ENCODE assay signal across 8 mouse cellular contexts in genomic region chr14:16840951-16841596, GRCm38 (mm10). TPM values are rescaled to one million over a fixed set of nuclear protein-coding genes. Genes with fewer than 3 reads are reported as not detected.
DNase-seq lines count a peak whose midpoint lies in the region; ATAC-seq and TF ChIP-seq lines count a peak whose summit lies in the region.

No protein-coding gene starts in this region.

- H3K9me3 ChIP-seq in neural tube, embryonic 13.5 days = no peaks in the 10 kb centered on the region

- intact Hi-C loops in left cerebral cortex, postnatal 25 days (cut with DNase I) = loop anchor here (10.0 kb wide), 1 partner anchor 266 kb away; no protein-coding TSS in a partner anchor

- no peak overlapping the region for H3K4me3 ChIP-seq in neural tube, embryonic 13.5 days
- H3K4me3 ChIP-seq in thymus, adult 2 months (ENCODE audit: control insufficient read depth, insufficient read depth, low read length) = no peak overlapping the region

- ATAC-seq in neural tube, embryonic 13.5 days (ENCODE audit: low read depth) = peak; percentile 85; the same call in 1 of the 2 replicates

- no peaks in the 10 kb centered on the region for H3K27me3 ChIP-seq in neural tube, embryonic 13.5 days
- no peaks in the 10 kb centered on the region for H3K27me3 ChIP-seq in thymus, adult 2 months (ENCODE audit: control insufficient read depth, insufficient read depth, low read length)

- 0 out of 2 replicates have a peak overlapping the region, but pooled peaks have one; percentile 5 for H3K27ac ChIP-seq in neural tube, embryonic 13.5 days (replicated peaks)
- no peak overlapping the region for H3K27ac ChIP-seq in thymus, adult 2 months (ENCODE audit: control insufficient read depth, insufficient read depth, low read length)

- no peak overlapping the region for H3K9ac ChIP-seq in neural tube, embryonic 13.5 days

- H3K4me1 ChIP-seq in neural tube, embryonic 13.5 days (replicated peaks) = peaks cover 16% of the 10 kb centered on the region
- no peaks in the 10 kb centered on the region for H3K4me1 ChIP-seq in thymus, adult 2 months (replicated peaks; ENCODE audit: control insufficient read depth, insufficient read depth, low read length)

- WGBS in neural tube, embryonic 13.5 days = 29% methylated on average over 8 of the region's 8 CpGs
- 82% methylated on average over 8 of the region's 8 CpGs for WGBS in thymus, adult 2 months

- H3K4me2 ChIP-seq in neural tube, embryonic 13.5 days = no peak overlapping the region

- TF ChIP-seq POLR2A in brain, embryonic 14.5 days (IDR thresholded peaks at IDR 0.05; ENCODE audit: borderline replicate concordance, extremely low read depth, insufficient read depth, insufficient read length, poor library complexity, severe bottlenecking) = no peak
- TF ChIP-seq POLR2A in thymus, adult 2 months (IDR thresholded peaks at IDR 0.05; ENCODE audit: control insufficient read depth, extremely low read depth, insufficient read depth, low read length, poor library complexity) = no peak

- no peak for TF ChIP-seq CTCF in brain, embryonic 14.5 days (IDR thresholded peaks at IDR 0.05; ENCODE audit: borderline replicate concordance, extremely low read depth, insufficient read depth, insufficient read length)
- no peak for TF ChIP-seq CTCF in thymus, adult 2 months (IDR thresholded peaks at IDR 0.05; ENCODE audit: borderline replicate concordance, control insufficient read depth, extremely low read depth, insufficient read depth, low read length, poor library complexity)

- H3K36me3 ChIP-seq in neural tube, embryonic 13.5 days = no peaks in the 10 kb centered on the region
- no peaks in the 10 kb centered on the region for H3K36me3 ChIP-seq in thymus, adult 2 months (ENCODE audit: control insufficient read depth, insufficient read depth, low read length)

- peak; percentile 24 to 60 for DNase-seq in left cerebral cortex, postnatal 25 days (ENCODE audit: low spot score in 2 of 2)
- no peak for DNase-seq in left cerebral cortex, adult 11 months (ENCODE audit: low spot score)
- peak; percentile 86 for DNase-seq in brain, embryonic 14.5 days (ENCODE audit: low read depth)
- peak; percentile 76 for DNase-seq in fibroblast of lung, adult 2 months (ENCODE audit: low read depth)
- DNase-seq in layer of hippocampus, adult 11-12 months (ENCODE audit: low spot score) = peak; percentile 58
- DNase-seq in thymus, adult 2 months = no peak
- no peak for DNase-seq in natural killer cell, adult 2 months (ENCODE audit: low spot score in 2 of 2)

RNA-seq across cellular contexts. Expression of gene Rarb, which starts 22.1 kb away (rescaled TPM):
- 10 to 100 TPM in 1 of 2 experiments, 1 to 10 TPM in 1; 8.3 to 29.8 TPM for total RNA-seq in left cerebral cortex, postnatal 25 days (2021)
- 19.8 and 20.0 TPM in 2 replicates for polyA plus RNA-seq in brain, embryonic 14.5 days (2012; rRNA removed)
- polyA plus RNA-seq in neural tube, embryonic 13.5 days (2015; fragmentation: Nextera tagmentation; extraction: Ambion mirVana) = 30.9 and 34.6 TPM in 2 replicates
- 1.8 and 2.9 TPM in 2 replicates for polyA plus RNA-seq in thymus, adult 2 months (2012; rRNA removed)

Comparison
In these comparisons a context has a peak if more than half of its experiments do, and no peak if none do; other contexts are left out.
1. DNase-seq: peak in left cerebral cortex, postnatal 25 days (2 of 2), brain, embryonic 14.5 days (single experiment), fibroblast of lung, adult 2 months (single experiment) and layer of hippocampus, adult 11-12 months (single experiment); none in left cerebral cortex, adult 11 months (single experiment), thymus, adult 2 months (single experiment) and natural killer cell, adult 2 months (0 of 2).